Mouse (Mus musculus) CH12.LX (cell line): ENCODE measurements around the gene Kpna6. TPM values are rescaled to one million over a fixed set of nuclear protein-coding genes. Genes with fewer than 3 reads are reported as not detected.
A peak's percentile ranks its signal among the peaks of the same experiment; 100 is the strongest.

ENCODE experiments used
- DNase-seq: peaks from one replicate; pipeline ENCODE4 v3.0.0-alpha.2; 2013; ENCODE audit errors: extremely low read depth
- H3K27ac ChIP-seq: 2 replicates; pipeline ENCODE4 v1.5.1; 2012; ENCODE audit warnings: low read depth, mild to moderate bottlenecking, control low read depth, moderate library complexity; ENCODE audit not compliant: insufficient read depth
- H3K27me3 ChIP-seq: replicated peaks from 2 replicates; pipeline ENCODE3; 2012; ENCODE audit warnings: inconsistent platforms
- H3K36me3 ChIP-seq, 2 experiments: replicated peaks in 1 of 2; 2 replicates each; pipeline versions ENCODE3 to v1.6.1; 2012; ENCODE audit warnings: inconsistent platforms in 1 of 2, low read length in 1 of 2, mild to moderate bottlenecking in 1 of 2, mixed read lengths in 1 of 2, moderate library complexity in 1 of 2; ENCODE audit not compliant: control insufficient read depth in 1 of 2, insufficient read depth in 1 of 2
- H3K4me1 ChIP-seq, 2 experiments: 2 replicates each; pipeline ENCODE4 v1.6.1; 2012; ENCODE audit warnings: inconsistent platforms in 1 of 2, moderate library complexity in 1 of 2; ENCODE audit not compliant: insufficient read depth in 2 of 2, control insufficient read depth in 1 of 2
- H3K4me2 ChIP-seq: 2 replicates; pipeline ENCODE4 v1.6.1; 2012; ENCODE audit warnings: low read depth, mild to moderate bottlenecking, control low read depth; ENCODE audit not compliant: poor library complexity, insufficient read depth, severe bottlenecking
- H3K4me3 ChIP-seq, 3 experiments: fragments of 150-350 bp in 1 of 3; sonication (generic) in 1 of 3; replicated peaks in 1 of 3; 2 replicates each; pipeline versions ENCODE3 to v1.5.1; 2011 to 2012; ENCODE audit warnings: low read depth in 2 of 3, low read length in 2 of 3, mild to moderate bottlenecking in 2 of 3, moderate library complexity in 2 of 3, control low read depth in 1 of 3, improper control_type of control experiment in 1 of 3, inconsistent platforms in 1 of 3, mixed read lengths in 1 of 3; ENCODE audit not compliant: poor library complexity in 1 of 3
- H3K79me2 ChIP-seq: replicated peaks from 2 replicates; pipeline ENCODE4 v1.6.1; 2012; ENCODE audit warnings: mild to moderate bottlenecking, moderate library complexity; ENCODE audit not compliant: control insufficient read depth, poor library complexity, insufficient read depth, severe bottlenecking; ENCODE audit errors: extremely low read depth
- H3K9ac ChIP-seq: 2 replicates; pipeline ENCODE4 v1.6.1; 2012; ENCODE audit warnings: low read depth, mild to moderate bottlenecking, control low read depth, moderate library complexity; ENCODE audit not compliant: insufficient read depth
- H3K9me3 ChIP-seq: replicated peaks from 2 replicates; pipeline ENCODE3; 2012; ENCODE audit warnings: low read length, inconsistent platforms, mixed read lengths
- BHLHE40 ChIP-seq: IDR thresholded peaks from 2 replicates; pipeline ENCODE4 v1.6.1; 2011; ENCODE audit warnings: mild to moderate bottlenecking, low read depth, low read length, improper control_type of control experiment
- CHD2 ChIP-seq: IDR thresholded peaks from 2 replicates; pipeline ENCODE4 v1.6.1; 2011; ENCODE audit warnings: low read length, improper control_type of control experiment
- CTCF ChIP-seq, 2 experiments: IDR thresholded peaks in 1 of 2; conservative IDR thresholded peaks in 1 of 2; 2 replicates each; pipeline ENCODE4 v1.5.1; 2011 to 2012; ENCODE audit warnings: low read depth in 2 of 2, low read length in 2 of 2, improper control_type of control experiment in 1 of 2, inconsistent platforms in 1 of 2, mild to moderate bottlenecking in 1 of 2, moderate library complexity in 1 of 2
- E2F4 ChIP-seq: IDR thresholded peaks from 2 replicates; pipeline ENCODE4 v1.6.1; 2011; ENCODE audit warnings: low read depth, low read length, improper control_type of control experiment; ENCODE audit not compliant: insufficient replicate concordance
- ELF1 ChIP-seq: IDR thresholded peaks from 2 replicates; pipeline ENCODE4 v1.6.1; 2014; ENCODE audit warnings: low read depth, mild to moderate bottlenecking, inconsistent platforms, low read length, improper control_type of control experiment
- EP300 ChIP-seq: IDR thresholded peaks from 2 replicates; pipeline ENCODE4 v1.6.1; 2011; ENCODE audit warnings: low read length, improper control_type of control experiment
- ETS1 ChIP-seq: conservative IDR thresholded peaks from 2 replicates; pipeline ENCODE4 v1.6.1; 2012; ENCODE audit warnings: low read depth, mild to moderate bottlenecking, inconsistent platforms, low read length, improper control_type of control experiment, moderate library complexity
- GABPA ChIP-seq: IDR thresholded peaks from 2 replicates; pipeline ENCODE4 v1.6.1; 2012; ENCODE audit warnings: low read depth, low read length, improper control_type of control experiment, inconsistent platforms; ENCODE audit not compliant: insufficient replicate concordance
- HCFC1 ChIP-seq: IDR thresholded peaks from 2 replicates; pipeline ENCODE4 v1.6.1; 2012; ENCODE audit warnings: low read depth, mild to moderate bottlenecking, inconsistent platforms, low read length, improper control_type of control experiment
- IRF4 ChIP-seq: IDR thresholded peaks from 2 replicates; pipeline ENCODE4 v1.6.1; 2014; ENCODE audit warnings: low read depth, mild to moderate bottlenecking, inconsistent platforms, low read length, improper control_type of control experiment
- JUN ChIP-seq: IDR thresholded peaks from 2 replicates; pipeline ENCODE4 v1.6.1; 2011; ENCODE audit warnings: low read depth, mild to moderate bottlenecking, low read length, improper control_type of control experiment, moderate library complexity; ENCODE audit not compliant: insufficient read depth
- JUND ChIP-seq: conservative IDR thresholded peaks from 2 replicates; pipeline ENCODE4 v1.6.1; 2011; ENCODE audit warnings: low read depth, low read length, improper control_type of control experiment
- KAT2A ChIP-seq: IDR thresholded peaks from 2 replicates; pipeline ENCODE4 v1.6.1; 2012; ENCODE audit warnings: low read length, improper control_type of control experiment, inconsistent platforms; ENCODE audit not compliant: insufficient replicate concordance
- MAFK ChIP-seq: IDR thresholded peaks from 2 replicates; pipeline ENCODE4 v1.6.1; 2011; ENCODE audit warnings: low read length, improper control_type of control experiment; ENCODE audit not compliant: insufficient replicate concordance
- MAX ChIP-seq: IDR thresholded peaks from 2 replicates; pipeline ENCODE4 v1.6.1; 2011; ENCODE audit warnings: low read length, improper control_type of control experiment
- MAZ ChIP-seq: IDR thresholded peaks from 2 replicates; pipeline ENCODE4 v1.6.1; 2012; ENCODE audit warnings: low read depth, mild to moderate bottlenecking, inconsistent platforms, low read length, improper control_type of control experiment, moderate library complexity
- MEF2A ChIP-seq: IDR thresholded peaks from 2 replicates; pipeline ENCODE4 v1.6.1; 2014; ENCODE audit warnings: low read depth, mild to moderate bottlenecking, inconsistent platforms, low read length, improper control_type of control experiment, borderline replicate concordance
- MXI1 ChIP-seq: IDR thresholded peaks from 2 replicates; pipeline ENCODE4 v1.6.1; 2011; ENCODE audit warnings: mild to moderate bottlenecking, low read depth, low read length, improper control_type of control experiment
- MYC ChIP-seq: IDR thresholded peaks from 2 replicates; pipeline ENCODE4 v1.6.1; 2011; ENCODE audit warnings: low read depth, mild to moderate bottlenecking, improper control_type of control experiment, low read length
- NELFE ChIP-seq: IDR thresholded peaks from 2 replicates; pipeline ENCODE4 v1.6.1; 2011; ENCODE audit warnings: low read depth, low read length, improper control_type of control experiment
- NRF1 ChIP-seq: IDR thresholded peaks from 2 replicates; pipeline ENCODE4 v1.6.1; 2014; ENCODE audit warnings: low read depth, mild to moderate bottlenecking, inconsistent platforms, low read length, improper control_type of control experiment, moderate library complexity
- PAX5 ChIP-seq: IDR thresholded peaks from 2 replicates; pipeline ENCODE4 v1.6.1; 2012; ENCODE audit warnings: low read length, inconsistent platforms, mixed read lengths
- POLR2A ChIP-seq: IDR thresholded peaks from 2 replicates; pipeline ENCODE4 v1.6.1; 2011; ENCODE audit warnings: low read depth, mild to moderate bottlenecking, improper control_type of control experiment, low read length
- POLR2AphosphoS2 ChIP-seq: IDR thresholded peaks from 2 replicates; pipeline ENCODE4 v1.6.1; 2011; ENCODE audit warnings: low read depth, low read length, improper control_type of control experiment
- RAD21 ChIP-seq: IDR thresholded peaks from 2 replicates; pipeline ENCODE4 v1.6.1; 2011; ENCODE audit warnings: low read depth, mild to moderate bottlenecking, low read length, improper control_type of control experiment, moderate library complexity
- RCOR1 ChIP-seq: conservative IDR thresholded peaks from 2 replicates; pipeline ENCODE4 v1.6.1; 2012; ENCODE audit warnings: low read depth, mild to moderate bottlenecking, inconsistent platforms, low read length, improper control_type of control experiment
- SIN3A ChIP-seq: IDR thresholded peaks from 2 replicates; pipeline ENCODE4 v1.6.1; 2012; ENCODE audit warnings: low read length, improper control_type of control experiment, inconsistent platforms
- SMC3 ChIP-seq: IDR thresholded peaks from 2 replicates; pipeline ENCODE4 v1.6.1; 2011; ENCODE audit warnings: low read depth, low read length, improper control_type of control experiment
- TBP ChIP-seq: conservative IDR thresholded peaks from 2 replicates; pipeline ENCODE4 v1.6.1; 2011; ENCODE audit warnings: low read depth, low read length, improper control_type of control experiment
- TCF12 ChIP-seq: IDR thresholded peaks from 2 replicates; pipeline ENCODE4 v1.6.1; 2014; ENCODE audit warnings: low read depth, mild to moderate bottlenecking, inconsistent platforms, low read length, improper control_type of control experiment
- UBTF ChIP-seq: IDR thresholded peaks from 2 replicates; pipeline ENCODE4 v1.6.1; 2012; ENCODE audit warnings: low read depth, mild to moderate bottlenecking, inconsistent platforms, low read length, improper control_type of control experiment, moderate library complexity
- USF2 ChIP-seq: conservative IDR thresholded peaks from 2 replicates; pipeline ENCODE4 v1.6.1; 2011; ENCODE audit warnings: low read depth, low read length, improper control_type of control experiment
- ZC3H11A ChIP-seq: IDR thresholded peaks from 2 replicates; pipeline ENCODE4 v1.6.1; 2012; ENCODE audit warnings: low read depth, mild to moderate bottlenecking, inconsistent platforms, low read length, improper control_type of control experiment
- ZKSCAN1 ChIP-seq: IDR thresholded peaks from 2 replicates; pipeline ENCODE4 v1.6.1; 2012; ENCODE audit warnings: low read depth, inconsistent platforms, low read length, improper control_type of control experiment, borderline replicate concordance
- ZMIZ1 ChIP-seq: IDR thresholded peaks from 2 replicates; pipeline ENCODE4 v1.6.1; 2012; ENCODE audit warnings: low read depth, mild to moderate bottlenecking, inconsistent platforms, low read length, improper control_type of control experiment
- ZNF384 ChIP-seq: IDR thresholded peaks from 2 replicates; pipeline ENCODE4 v1.6.1; 2012; ENCODE audit warnings: low read depth, low read length, improper control_type of control experiment, inconsistent platforms
- dilution Hi-C: fragments of 300-500 bp; cut with MboI; formaldehyde crosslinking; loops from 2 replicates; pipeline ENCODE4 v1.14.3; 2020; ENCODE audit warnings: low sequenced_read_pairs; ENCODE audit not compliant: extremely low pct_unique_long_range_greater_than_20kb, extremely low pct_ligation_motif_present
- in situ Hi-C: fragments of 300-500 bp; cut with MboI; formaldehyde crosslinking; loops from 3 replicates; pipeline ENCODE4 v1.14.3; 2019; ENCODE audit warnings: low sequenced_read_pairs, low pct_ligation_motif_present, low pct_unique_long_range_greater_than_20kb, mixed read lengths
- polyA plus RNA-seq: library from polyadenylated mRNA; unstranded; fragments of >175 nt; gene quantifications from 2 replicates; pipeline ENCODE4 v1.2.1, GENCODE M21; 2012; ENCODE audit warnings: low read depth; ENCODE audit not compliant: insufficient read length
- total RNA-seq, 2 experiments: library from RNA; depleted of rRNA; stranded (reverse); fragments of 300-350 nt in 1 of 2; fragments of >200 nt in 1 of 2; gene quantifications; 2 replicates each; pipeline ENCODE4 v1.2.3; 2012 to 2014

Kpna6 gene
- total and polyA plus RNA-seq, 3 experiments, result 17.3 to 25.8 (median 19.6) TPM

- in situ Hi-C loops (loop anchor here (5.0 to 25.0 kb wide), 2 partner anchors 56 to 246 kb away; no protein-coding TSS in a partner anchor), dilution Hi-C loops (no loop called here)
- peak overlapping the region; percentile 1; the same call in 1 of the 2 replicates for H3K9ac ChIP-seq
- H3K4me2 ChIP-seq, result no peak overlapping the region
- H3K79me2 ChIP-seq, result no peaks in the 10 kb centered on the region
- H3K27me3 ChIP-seq, result no peaks in the 10 kb centered on the region
- H3K27ac ChIP-seq, result peak overlapping the region; percentile 33; the same call in 1 of the 2 replicates
- H3K36me3 ChIP-seq, result peaks cover 45 to 81% of the 10 kb centered on the region in 2 experiments
- TF ChIP-seq JUN (no peak), E2F4 (no peak), TCF12 (0 out of 2 replicates have a peak, but pooled peaks have one; percentile 13), NELFE (no peak), RCOR1 (no peak), NRF1 (peak; percentile 60; the same call in 1 of the 2 replicates), ZKSCAN1 (no peak), MAZ (no peak), ZC3H11A (peak; percentile 81), JUND (no peak), UBTF (no peak), USF2 (0 out of 2 replicates have a peak, but pooled peaks have one; percentile 3), KAT2A (no peak), PAX5 (no peak), EP300 (no peak), MAFK (no peak), TBP (no peak), CHD2 (no peak), MXI1 (no peak), POLR2AphosphoS2 (no peak), SIN3A (no peak), HCFC1 (no peak), ETS1 (no peak), MAX (no peak), RAD21 (peak; percentile 93), GABPA (no peak), MYC (peak; percentile 37; the same call in 1 of the 2 replicates), SMC3 (peak; percentile 94), ZNF384 (no peak), MEF2A (no peak), ZMIZ1 (no peak), ELF1 (peak; percentile 74), POLR2A (no peak; the same call in 1 of the 2 replicates), CTCF (conservative IDR thresholded peaks at IDR 0.05 in 1 of 2, IDR thresholded peaks at IDR 0.05 in 1 of 2; ENCODE audit: low read depth in 2 of 2, low read length in 2 of 2) (peak; percentile 81 to 95), IRF4 (peak; percentile 45; the same call in 1 of the 2 replicates), BHLHE40 (no peak)
- TF ChIP-seq, all 38 proteins: peak for 10
- no peaks in the 10 kb centered on the region for H3K9me3 ChIP-seq
- DNase-seq, result peak; percentile 95
- peak overlapping the region in 1 of 3 experiments; percentile 19 for H3K4me3 ChIP-seq
- peaks cover 6 to 49% of the 10 kb centered on the region in 2 experiments for H3K4me1 ChIP-seq
These were observed 64.0 kb downstream of the Kpna6 start for GRCm38 (mm10) chr4:129608426-129609025.
